Mouse (Mus musculus): Measurements from ENCODE around the gene Gm20388. TPM values are rescaled to one million over a fixed set of nuclear protein-coding genes. Genes with fewer than 3 reads are reported as not detected.

Gm20388 gene
- polyA plus RNA-seq, 1 experiment from 2014 or later: 4.4 TPM

- ATAC-seq: no peak
- Histone ChIP-seq H3K4me3 (replicated peaks) (no peak overlapping the region), H3K9ac (replicated peaks) (no peak overlapping the region), H3K9me3 (no peaks in the 10 kb centered on the region), H3K27me3 (no peaks in the 10 kb centered on the region), H3K4me2 (replicated peaks) (no peak overlapping the region), H3K4me1 (replicated peaks) (no peaks in the 10 kb centered on the region), H3K27ac (no peak overlapping the region), H3K36me3 (peaks cover 99% of the 10 kb centered on the region)
- WGBS: 90% methylated on average over 12 of the region's 12 CpGs
These were observed 2980.8 kb downstream of the Gm20388 start for GRCm38 (mm10) chr8:122891440-122891839.

GRCm38 (mm10) chr8:122893451-122893850, 2982.8 kb downstream of the Gm20388 start:
- WGBS: 94% methylated on average over 12 of the region's 12 CpGs
- no peak for ATAC-seq

GRCm38 (mm10) chr8:122896317-122896716, 2985.7 kb downstream of the Gm20388 start:
- H3K27ac ChIP-seq: no peak overlapping the region
- 94% methylated on average over 11 of the region's 11 CpGs for WGBS
- ATAC-seq: no peak
- H3K9ac ChIP-seq (replicated peaks): no peak overlapping the region
- no peaks in the 10 kb centered on the region for H3K4me1 ChIP-seq (replicated peaks)
- no peak overlapping the region for H3K4me3 ChIP-seq (replicated peaks)
- no peaks in the 10 kb centered on the region for H3K27me3 ChIP-seq
- H3K9me3 ChIP-seq: no peaks in the 10 kb centered on the region
- no peak overlapping the region for H3K4me2 ChIP-seq (replicated peaks)
- peaks cover 89% of the 10 kb centered on the region for H3K36me3 ChIP-seq

More at GRCm38 (mm10) chr8:122893451-122893850, 2982.8 kb downstream of the Gm20388 start:
- peaks cover 99% of the 10 kb centered on the region for H3K36me3 ChIP-seq
- H3K4me2 ChIP-seq (replicated peaks): no peak overlapping the region
- H3K27me3 ChIP-seq: no peaks in the 10 kb centered on the region
- no peak overlapping the region for H3K4me3 ChIP-seq (replicated peaks)
- H3K4me1 ChIP-seq (replicated peaks): no peaks in the 10 kb centered on the region
- H3K27ac ChIP-seq: no peak overlapping the region
- H3K9ac ChIP-seq (replicated peaks): no peak overlapping the region
- H3K9me3 ChIP-seq: no peaks in the 10 kb centered on the region

- no peaks in the 10 kb centered on the region for H3K4me1 ChIP-seq (replicated peaks)
- peaks cover 80% of the 10 kb centered on the region for H3K36me3 ChIP-seq
- no peaks in the 10 kb centered on the region for H3K27me3 ChIP-seq
- no peak overlapping the region for H3K4me2 ChIP-seq (replicated peaks)
- H3K4me3 ChIP-seq (replicated peaks): no peak overlapping the region
- no peak overlapping the region for H3K27ac ChIP-seq
- WGBS: 94% methylated on average over 8 of the region's 8 CpGs
- no peak for ATAC-seq
- H3K9ac ChIP-seq (replicated peaks): no peak overlapping the region
- no peaks in the 10 kb centered on the region for H3K9me3 ChIP-seq
These were observed 2986.6 kb downstream of the Gm20388 start for GRCm38 (mm10) chr8:122897200-122897599.

- WGBS: 92% methylated on average over 4 of the region's 4 CpGs
- H3K4me1 ChIP-seq (replicated peaks): no peaks in the 10 kb centered on the region
- no peaks in the 10 kb centered on the region for H3K27me3 ChIP-seq
- no peak overlapping the region for H3K27ac ChIP-seq
- no peaks in the 10 kb centered on the region for H3K9me3 ChIP-seq
- no peak overlapping the region for H3K9ac ChIP-seq (replicated peaks)
- ATAC-seq: no peak
- peaks cover 72% of the 10 kb centered on the region for H3K36me3 ChIP-seq
- H3K4me3 ChIP-seq (replicated peaks): no peak overlapping the region
- H3K4me2 ChIP-seq (replicated peaks): no peak overlapping the region
These were observed 2987.4 kb downstream of the Gm20388 start for GRCm38 (mm10) chr8:122898018-122898417.

GRCm38 (mm10) chr8:122898473-122898872, 2987.8 kb downstream of the Gm20388 start:
- Histone ChIP-seq H3K4me2 (replicated peaks) (no peak overlapping the region), H3K27me3 (no peaks in the 10 kb centered on the region), H3K4me3 (replicated peaks) (no peak overlapping the region), H3K36me3 (peaks cover 67% of the 10 kb centered on the region), H3K27ac (no peak overlapping the region), H3K9ac (replicated peaks) (no peak overlapping the region), H3K9me3 (no peaks in the 10 kb centered on the region), H3K4me1 (replicated peaks) (no peaks in the 10 kb centered on the region)
- 95% methylated on average over 12 of the region's 12 CpGs for WGBS
- no peak for ATAC-seq

GRCm38 (mm10) chr8:122899085-122899484, 2988.4 kb downstream of the Gm20388 start:
- no peak for ATAC-seq
- Histone ChIP-seq H3K27ac (no peak overlapping the region), H3K9me3 (no peaks in the 10 kb centered on the region), H3K4me1 (replicated peaks) (no peaks in the 10 kb centered on the region), H3K9ac (replicated peaks) (no peak overlapping the region), H3K4me2 (replicated peaks) (no peak overlapping the region), H3K36me3 (peaks cover 61% of the 10 kb centered on the region), H3K27me3 (no peaks in the 10 kb centered on the region), H3K4me3 (replicated peaks) (no peak overlapping the region)
- WGBS: 73% methylated on average over 5 of the region's 5 CpGs

- Histone ChIP-seq H3K9ac (replicated peaks) (no peak overlapping the region), H3K27me3 (no peaks in the 10 kb centered on the region), H3K36me3 (peaks cover 37% of the 10 kb centered on the region), H3K9me3 (no peaks in the 10 kb centered on the region), H3K4me2 (replicated peaks) (no peak overlapping the region), H3K4me3 (replicated peaks) (no peak overlapping the region), H3K27ac (no peak overlapping the region), H3K4me1 (replicated peaks) (no peaks in the 10 kb centered on the region)
- ATAC-seq: no peak
- WGBS: 94% methylated on average over 7 of the region's 7 CpGs
These were observed 2990.8 kb downstream of the Gm20388 start for GRCm38 (mm10) chr8:122901476-122901875.

- Histone ChIP-seq H3K27me3 (no peaks in the 10 kb centered on the region), H3K4me1 (replicated peaks) (no peaks in the 10 kb centered on the region), H3K9me3 (no peaks in the 10 kb centered on the region), H3K4me3 (replicated peaks) (no peak overlapping the region), H3K4me2 (replicated peaks) (no peak overlapping the region), H3K27ac (no peak overlapping the region), H3K9ac (replicated peaks) (no peak overlapping the region), H3K36me3 (peaks cover 33% of the 10 kb centered on the region)
- 86% methylated on average over 8 of the region's 8 CpGs for WGBS
- ATAC-seq: no peak
These were observed 2991.4 kb downstream of the Gm20388 start for GRCm38 (mm10) chr8:122901892-122902515.

GRCm38 (mm10) chr8:122902581-122902980, 2991.9 kb downstream of the Gm20388 start:
- no peak overlapping the region for H3K9ac ChIP-seq (replicated peaks)
- no peak overlapping the region for H3K4me3 ChIP-seq (replicated peaks)
- 64% methylated on average over 3 of the region's 3 CpGs for WGBS
- no peak overlapping the region for H3K4me2 ChIP-seq (replicated peaks)
- no peak overlapping the region for H3K27ac ChIP-seq
- H3K36me3 ChIP-seq: peaks cover 33% of the 10 kb centered on the region
- H3K4me1 ChIP-seq (replicated peaks): no peaks in the 10 kb centered on the region
- no peaks in the 10 kb centered on the region for H3K9me3 ChIP-seq
- H3K27me3 ChIP-seq: no peaks in the 10 kb centered on the region
- ATAC-seq: no peak

GRCm38 (mm10) chr8:122903002-122903401, 2992.4 kb downstream of the Gm20388 start:
- WGBS: 26% methylated on average over 5 of the region's 5 CpGs
- Histone ChIP-seq H3K27ac (no peak overlapping the region), H3K4me1 (replicated peaks) (no peaks in the 10 kb centered on the region), H3K36me3 (peaks cover 33% of the 10 kb centered on the region), H3K9me3 (no peaks in the 10 kb centered on the region), H3K4me3 (replicated peaks) (no peak overlapping the region), H3K27me3 (no peaks in the 10 kb centered on the region), H3K4me2 (replicated peaks) (no peak overlapping the region), H3K9ac (replicated peaks) (no peak overlapping the region)
- ATAC-seq: no peak

- Histone ChIP-seq H3K4me2 (replicated peaks) (no peak overlapping the region), H3K4me1 (replicated peaks) (peaks cover under 1% of the 10 kb centered on the region), H3K4me3 (replicated peaks) (no peak overlapping the region), H3K9me3 (no peaks in the 10 kb centered on the region), H3K27me3 (no peaks in the 10 kb centered on the region), H3K27ac (no peak overlapping the region), H3K9ac (replicated peaks) (no peak overlapping the region; the same call in 1 of the 2 replicates), H3K36me3 (peaks cover 24% of the 10 kb centered on the region)
- no peak for ATAC-seq
- WGBS: 88% methylated on average over 11 of the region's 11 CpGs
These were observed 2993.9 kb downstream of the Gm20388 start for GRCm38 (mm10) chr8:122904496-122904895.

- WGBS: 95% methylated on average over 4 of the region's 4 CpGs
- Histone ChIP-seq H3K9me3 (no peaks in the 10 kb centered on the region), H3K4me2 (replicated peaks) (no peak overlapping the region), H3K4me1 (replicated peaks) (peaks cover 9% of the 10 kb centered on the region), H3K36me3 (peaks cover 17% of the 10 kb centered on the region), H3K27me3 (no peaks in the 10 kb centered on the region), H3K4me3 (replicated peaks) (no peak overlapping the region), H3K9ac (replicated peaks) (no peak overlapping the region), H3K27ac (no peak overlapping the region)
- ATAC-seq: no peak
These were observed 2994.7 kb downstream of the Gm20388 start for GRCm38 (mm10) chr8:122905346-122905745.

Data from midbrain, embryonic 13.5 days (tissue).